Comparison of ENCODE assay signal across 9 mouse cellular contexts in genomic region chr7:138428826-138429225, GRCm38 (mm10). TPM values are rescaled to one million over a fixed set of nuclear protein-coding genes. Genes with fewer than 3 reads are reported as not detected.
DNase-seq lines count a peak whose midpoint lies in the region; ATAC-seq lines count a peak whose summit lies in the region.
"Had no signal": no experiment of that assay in that cellular context is flagged by ENCODE, and none has a peak within 500 bp of the region (broad histone marks: within the 10 kb centered on the region; RNA-seq: fewer than 3 reads in every experiment).

No protein-coding gene starts in this region.

- no peak overlapping the region for H3K9ac ChIP-seq in limb, embryonic 11.5 days (ENCODE audit: low read length)

- no peak overlapping the region for H3K4me3 ChIP-seq in limb, embryonic 11.5 days (ENCODE audit: low read depth, low read length)
- no peak overlapping the region for H3K4me3 ChIP-seq in limb, embryonic 10.5 days

- ATAC-seq in limb, embryonic 11.5 days (ENCODE audit: insufficient number of reproducible peaks, low FRiP score, low TSS enrichment, low read depth): no peak
- no peak for ATAC-seq in megakaryocyte, adult 5-6 weeks (ENCODE audit: poor library complexity, severe bottlenecking)

- no peak overlapping the region for H3K4me2 ChIP-seq in limb, embryonic 11.5 days (ENCODE audit: low read depth, severe bottlenecking)

- WGBS in limb, embryonic 11.5 days: 41% methylated on average over 1 of the region's 1 CpGs
- 29% methylated on average over 1 of the region's 1 CpGs for WGBS in limb, embryonic 10.5 days

- H3K27me3 ChIP-seq in limb, embryonic 11.5 days (ENCODE audit: control insufficient read depth, insufficient read depth, low read length): no peaks in the 10 kb centered on the region
- H3K27me3 ChIP-seq in limb, embryonic 10.5 days (ENCODE audit: low read depth, poor library complexity, severe bottlenecking): no peaks in the 10 kb centered on the region

- no peaks in the 10 kb centered on the region for H3K9me3 ChIP-seq in limb, embryonic 11.5 days (ENCODE audit: control insufficient read depth, low read length)
- no peaks in the 10 kb centered on the region for H3K9me3 ChIP-seq in limb, embryonic 10.5 days (replicated peaks)

- no peaks in the 10 kb centered on the region for H3K36me3 ChIP-seq in limb, embryonic 11.5 days (ENCODE audit: control insufficient read depth, insufficient read depth, low read length)
- H3K36me3 ChIP-seq in limb, embryonic 10.5 days: no peaks in the 10 kb centered on the region

- no peak overlapping the region for H3K27ac ChIP-seq in limb, embryonic 11.5 days (replicated peaks; ENCODE audit: low read depth, low read length)
- no peak overlapping the region for H3K27ac ChIP-seq in limb, embryonic 10.5 days

- peak; percentile 49 for DNase-seq in limb, embryonic 11.5 days (ENCODE audit: low spot score)
- DNase-seq in limb, embryonic 10.5 days (ENCODE audit: low spot score): no peak
- DNase-seq in adrenal gland, adult (ENCODE audit: inconsistent age in 2 of 2, low spot score in 1 of 2): peak; percentile 29 to 67
- DNase-seq in cerebellum, adult 9-10 months: peak; percentile 28
- peak; percentile 66 for DNase-seq in kidney, postnatal 10 days
- peak; percentile 73 for DNase-seq in lung, postnatal 36 days

- H3K4me1 ChIP-seq in limb, embryonic 11.5 days (ENCODE audit: control insufficient read depth, insufficient read depth, low read length): no peaks in the 10 kb centered on the region
- H3K4me1 ChIP-seq in limb, embryonic 10.5 days: peaks cover 8% of the 10 kb centered on the region; the same call in 1 of the 2 replicates

RNA-seq across cellular contexts. Expression of gene Tcerg1l, which starts 31.3 kb away (rescaled TPM):
- polyA plus RNA-seq in limb, embryonic 11.5 days (2014; fragmentation: Nextera tagmentation; extraction: Ambion mirVana): 1.7 and 1.9 TPM in 2 replicates
- 0.29 and 1.4 TPM in 2 replicates for polyA plus RNA-seq in limb, embryonic 10.5 days (2016; fragmentation: Nextera tagmentation; extraction: Ambion mirVana)
- total RNA-seq in megakaryocyte, adult 5-6 weeks (2015): not detected in 2 replicates
- total RNA-seq in megakaryocyte, adult 5-6 weeks (2017): not detected in 2 replicates
- total RNA-seq: common myeloid progenitor, adult 5-6 weeks; neutrophil, adult 5-6 weeks had no signal
